Mouse (Mus musculus): ENCODE results near the gene Clca1. TPM values are rescaled to one million over a fixed set of nuclear protein-coding genes. Genes with fewer than 3 reads are reported as not detected.
"Not testable (repeated sequence)": the region's sequence is repeated elsewhere in the genome, so short reads cannot be mapped to it uniquely, and the experiment has no call there.

The Clca1 gene
- total and polyA plus RNA-seq, 3 experiments: 0.04 to 1.3 (median 0.30) TPM

- H3K9me3 ChIP-seq (replicated peaks; ENCODE audit: low read length); H3K27me3 ChIP-seq (replicated peaks); H3K4me1 ChIP-seq (ENCODE audit: control insufficient read depth in 1 of 2, insufficient read depth in 2 of 2); H3K36me3 ChIP-seq (replicated peaks in 1 of 2; ENCODE audit: control insufficient read depth in 1 of 2, insufficient read depth in 1 of 2, low read length in 1 of 2); H3K79me2 ChIP-seq (replicated peaks; ENCODE audit: control insufficient read depth, extremely low read depth, insufficient read depth, poor library complexity, severe bottlenecking); dilution Hi-C loops (cut with MboI; ENCODE audit: extremely low pct_ligation_motif_present, extremely low pct_unique_long_range_greater_than_20kb, low sequenced_read_pairs); H3K4me2 ChIP-seq (ENCODE audit: insufficient read depth, low read depth, poor library complexity, severe bottlenecking); DNase-seq (ENCODE audit: extremely low read depth); H3K9ac ChIP-seq (ENCODE audit: insufficient read depth, low read depth); in situ Hi-C loops (cut with MboI; ENCODE audit: low pct_ligation_motif_present, low pct_unique_long_range_greater_than_20kb, low sequenced_read_pairs); H3K4me3 ChIP-seq (replicated peaks in 1 of 3; ENCODE audit: low read depth in 2 of 3, low read length in 2 of 3, poor library complexity in 1 of 3); H3K27ac ChIP-seq (ENCODE audit: insufficient read depth, low read depth): not testable (repeated sequence)
- TF ChIP-seq ZNF384 (IDR thresholded peaks at IDR 0.05; ENCODE audit: low read depth, low read length): peak; percentile 62
Observed at GRCm38 (mm10) chr3:145055138-145055537, 22.6 kb upstream of the Clca1 start.

GRCm38 (mm10) chr3:145049820-145050219, 17.2 kb upstream of the Clca1 start:
- Histone ChIP-seq H3K36me3 (replicated peaks in 1 of 2; ENCODE audit: control insufficient read depth in 1 of 2, insufficient read depth in 1 of 2, low read length in 1 of 2) (no peaks in the 10 kb centered on the region), H3K4me3 (replicated peaks in 1 of 3; ENCODE audit: low read depth in 2 of 3, low read length in 2 of 3, poor library complexity in 1 of 3) (no peak overlapping the region), H3K27me3 (replicated peaks) (no peaks in the 10 kb centered on the region), H3K79me2 (replicated peaks; ENCODE audit: control insufficient read depth, extremely low read depth, insufficient read depth, poor library complexity, severe bottlenecking) (no peaks in the 10 kb centered on the region), H3K4me2 (ENCODE audit: insufficient read depth, low read depth, poor library complexity, severe bottlenecking) (no peak overlapping the region), H3K9me3 (replicated peaks; ENCODE audit: low read length) (no peaks in the 10 kb centered on the region), H3K4me1 (ENCODE audit: control insufficient read depth in 1 of 2, insufficient read depth in 2 of 2) (peaks cover 9 to 11% of the 10 kb centered on the region in 2 experiments), H3K9ac (ENCODE audit: insufficient read depth, low read depth) (no peak overlapping the region), H3K27ac (ENCODE audit: insufficient read depth, low read depth) (no peak overlapping the region)
- in situ Hi-C loops (cut with MboI; ENCODE audit: low pct_ligation_motif_present, low pct_unique_long_range_greater_than_20kb, low sequenced_read_pairs): no loop called here
- dilution Hi-C loops (cut with MboI; ENCODE audit: extremely low pct_ligation_motif_present, extremely low pct_unique_long_range_greater_than_20kb, low sequenced_read_pairs): no loop called here
- DNase-seq (ENCODE audit: extremely low read depth): peak; percentile 36
- TF ChIP-seq RCOR1 (conservative IDR thresholded peaks at IDR 0.05; ENCODE audit: low read depth, low read length) (no peak), CHD1 (IDR thresholded peaks at IDR 0.05; ENCODE audit: low read depth, low read length) (no peak)

- in situ Hi-C loops (cut with MboI; ENCODE audit: low pct_ligation_motif_present, low pct_unique_long_range_greater_than_20kb, low sequenced_read_pairs): no loop called here
- TF ChIP-seq TBP (conservative IDR thresholded peaks at IDR 0.05; ENCODE audit: low read depth, low read length) (no peak), TCF12 (IDR thresholded peaks at IDR 0.05; ENCODE audit: low read depth, low read length) (no peak), NRF1 (IDR thresholded peaks at IDR 0.05; ENCODE audit: low read depth, low read length) (no peak), RAD21 (IDR thresholded peaks at IDR 0.05; ENCODE audit: low read depth, low read length) (no peak), MEF2A (IDR thresholded peaks at IDR 0.05; ENCODE audit: borderline replicate concordance, low read depth, low read length) (no peak), NELFE (IDR thresholded peaks at IDR 0.05; ENCODE audit: low read depth, low read length) (no peak), CHD1 (IDR thresholded peaks at IDR 0.05; ENCODE audit: low read depth, low read length) (no peak), USF2 (conservative IDR thresholded peaks at IDR 0.05; ENCODE audit: low read depth, low read length) (no peak), EP300 (IDR thresholded peaks at IDR 0.05; ENCODE audit: low read length) (no peak), USF1 (IDR thresholded peaks at IDR 0.05; ENCODE audit: low read depth, low read length) (no peak), MYC (IDR thresholded peaks at IDR 0.05; ENCODE audit: low read depth, low read length) (no peak), ELF1 (IDR thresholded peaks at IDR 0.05; ENCODE audit: low read depth, low read length) (no peak), MAZ (IDR thresholded peaks at IDR 0.05; ENCODE audit: low read depth, low read length) (no peak), MAX (IDR thresholded peaks at IDR 0.05; ENCODE audit: low read length) (no peak), GABPA (IDR thresholded peaks at IDR 0.05; ENCODE audit: insufficient replicate concordance, low read depth, low read length) (no peak)
Observed at GRCm38 (mm10) chr3:145038813-145039212, 6.2 kb upstream of the Clca1 start.

More at GRCm38 (mm10) chr3:145038813-145039212, 6.2 kb upstream of the Clca1 start:
- no peak for DNase-seq (ENCODE audit: extremely low read depth)
- Histone ChIP-seq H3K4me2 (ENCODE audit: insufficient read depth, low read depth, poor library complexity, severe bottlenecking) (no peak overlapping the region), H3K27ac (ENCODE audit: insufficient read depth, low read depth) (no peak overlapping the region), H3K4me1 (ENCODE audit: control insufficient read depth in 1 of 2, insufficient read depth in 2 of 2) (no peaks in the 10 kb centered on the region), H3K9ac (ENCODE audit: insufficient read depth, low read depth) (no peak overlapping the region), H3K9me3 (replicated peaks; ENCODE audit: low read length) (no peaks in the 10 kb centered on the region), H3K27me3 (replicated peaks) (no peaks in the 10 kb centered on the region), H3K36me3 (replicated peaks in 1 of 2; ENCODE audit: control insufficient read depth in 1 of 2, insufficient read depth in 1 of 2, low read length in 1 of 2) (no peaks in the 10 kb centered on the region), H3K79me2 (replicated peaks; ENCODE audit: control insufficient read depth, extremely low read depth, insufficient read depth, poor library complexity, severe bottlenecking) (no peaks in the 10 kb centered on the region), H3K4me3 (replicated peaks in 1 of 3; ENCODE audit: low read depth in 2 of 3, low read length in 2 of 3, poor library complexity in 1 of 3) (no peak overlapping the region)
- dilution Hi-C loops (cut with MboI; ENCODE audit: extremely low pct_ligation_motif_present, extremely low pct_unique_long_range_greater_than_20kb, low sequenced_read_pairs): no loop called here
